Mouse (Mus musculus): ENCODE data around the gene Gclm. TPM values are rescaled to one million over a fixed set of nuclear protein-coding genes. Genes with fewer than 3 reads are reported as not detected.

Gene Gclm
- 10 to 100 TPM; 54.2 to 59.2 TPM for total RNA-seq (2021)

DNA sequence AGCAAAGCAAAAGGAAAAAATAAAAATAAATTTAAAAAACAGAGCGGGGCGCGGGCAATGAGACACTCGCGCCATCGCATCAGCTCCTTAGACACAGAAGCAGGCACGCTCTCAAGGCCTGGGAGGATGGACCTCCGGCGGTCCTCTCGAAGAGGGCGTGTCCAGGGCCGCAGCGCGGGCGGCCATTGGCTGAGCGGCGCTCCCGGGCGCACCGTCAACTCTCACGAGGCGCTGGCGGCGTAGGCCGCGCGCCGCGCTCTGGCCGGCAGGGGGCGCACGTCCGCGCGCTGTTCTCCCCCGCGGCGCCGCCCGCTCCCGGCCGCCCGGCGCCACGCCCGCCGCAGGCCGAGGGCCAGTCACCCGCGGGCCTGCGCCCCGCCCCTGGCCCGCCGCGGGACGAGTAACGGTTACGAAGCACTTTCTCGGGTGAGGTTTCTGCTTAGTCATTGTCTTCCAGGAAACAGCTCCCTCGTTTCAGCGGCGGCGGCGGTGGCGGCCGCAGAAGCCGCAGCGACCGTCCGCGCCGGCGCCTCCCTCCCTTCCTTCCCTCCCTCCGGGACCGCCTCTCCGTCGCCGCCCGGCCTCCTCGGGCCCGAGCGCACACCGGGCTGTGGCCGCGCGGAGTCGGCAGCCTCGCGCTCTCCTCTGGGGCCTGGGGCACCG lies at the start of gene Gclm:
TSS of gene Gclm (plus strand) at position 343 of the 663 bp plus-strand sequence.
- peak; percentile 91 to 96 for DNase-seq (ENCODE audit: extremely low spot score in 1 of 2, low spot score in 2 of 2)
- intact Hi-C loops (cut with DNase I), result loop anchor here (10.0 kb wide), 2 partner anchors 281 to 361 kb away; no protein-coding TSS in a partner anchor

DNA sequence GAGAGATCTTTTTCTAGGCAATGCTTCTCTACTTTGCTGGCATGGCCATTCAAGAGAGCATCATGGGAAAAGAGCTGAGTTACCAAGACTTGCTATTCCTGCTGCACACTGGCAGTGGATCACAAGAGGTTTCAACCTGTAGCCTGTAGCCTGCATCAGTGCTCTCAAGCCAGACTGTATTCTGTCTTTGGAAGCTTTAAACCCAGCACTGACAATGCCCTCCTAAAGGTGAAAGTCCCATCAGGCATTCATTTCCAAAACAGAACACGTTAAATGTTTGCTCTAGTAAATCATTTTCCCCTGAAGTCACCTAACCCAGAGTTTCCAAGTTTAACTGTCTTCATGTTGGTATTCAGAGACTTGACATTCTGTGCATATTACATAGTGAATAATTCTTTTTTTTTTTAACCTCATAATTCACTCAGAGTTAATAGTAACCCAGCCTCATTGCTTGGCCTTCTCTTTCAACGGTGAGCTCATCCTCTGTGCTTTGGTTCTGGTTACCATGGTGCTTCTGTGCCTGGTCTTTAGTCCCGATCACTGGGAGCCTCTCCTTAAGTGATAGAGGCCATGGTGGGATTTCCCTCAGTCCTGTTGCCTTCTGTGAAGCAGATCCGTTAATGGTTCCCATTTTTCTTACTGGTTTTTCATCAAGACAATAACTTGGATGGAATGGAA lies 48.6 kb upstream of the Gclm start:
- DNase-seq (ENCODE audit: extremely low spot score in 1 of 2, low spot score in 2 of 2), result no peak
- intact Hi-C loops (cut with DNase I), result no loop called here

DNA sequence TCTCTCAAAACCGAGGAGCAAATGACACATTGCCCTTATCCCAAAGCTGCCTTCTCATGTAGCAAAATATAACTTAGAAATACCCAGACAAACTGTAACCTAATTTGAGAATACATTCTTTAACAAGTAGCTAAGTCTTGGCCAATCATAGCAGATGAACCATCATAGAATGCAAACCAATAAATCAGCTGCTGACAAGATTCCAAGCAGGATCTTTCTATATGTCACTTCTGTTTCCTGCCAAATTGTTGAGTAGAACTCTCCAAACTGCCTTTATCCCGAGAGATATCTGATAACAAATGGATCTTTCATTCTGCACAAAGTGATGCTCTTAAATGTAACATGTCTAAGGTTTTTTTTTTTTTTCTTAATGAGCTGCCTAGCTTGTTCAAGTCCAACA lies 46.8 kb upstream of the Gclm start:
- no peak for DNase-seq (ENCODE audit: extremely low spot score in 1 of 2, low spot score in 2 of 2)
- intact Hi-C loops (cut with DNase I), result no loop called here

DNA sequence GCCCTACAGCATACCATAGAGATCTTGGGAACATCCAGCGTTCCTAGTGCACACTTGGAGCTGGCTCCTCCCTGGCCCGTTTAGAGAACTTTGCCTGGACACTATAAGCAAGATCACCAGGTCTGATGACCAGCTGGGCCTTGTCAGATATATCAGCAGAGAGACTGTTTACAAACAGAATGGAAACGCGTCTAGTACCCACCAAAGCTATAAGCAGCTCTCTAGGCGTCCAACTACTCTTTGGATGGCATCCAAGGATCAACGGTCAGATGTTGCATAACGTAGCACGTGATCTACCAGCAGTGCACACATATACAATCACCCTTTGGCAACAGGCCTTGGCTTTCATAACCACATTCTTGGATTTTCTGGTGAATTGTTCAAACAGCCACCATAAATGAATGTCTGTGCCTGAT lies 46.4 kb upstream of the Gclm start:
- intact Hi-C loops (cut with DNase I), result no loop called here
- DNase-seq (ENCODE audit: extremely low spot score in 1 of 2, low spot score in 2 of 2), result no peak

DNA sequence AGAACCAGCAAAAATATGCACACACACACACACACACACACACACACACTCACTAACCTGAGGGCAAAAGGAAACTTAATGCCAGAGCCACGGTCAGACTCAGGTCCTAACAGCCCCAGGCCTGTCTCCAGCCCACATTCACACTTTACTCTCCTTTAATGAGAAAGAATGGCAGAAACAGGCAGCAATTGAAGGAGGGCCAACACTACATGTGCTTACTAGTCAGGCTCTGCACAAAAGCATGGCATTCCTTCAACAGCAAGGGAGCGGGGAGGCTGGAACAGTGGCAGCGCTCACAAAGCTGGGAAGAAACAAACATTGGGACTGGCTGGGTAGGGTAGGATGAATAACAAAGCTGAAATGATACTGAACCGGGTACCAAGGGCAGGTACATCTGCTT lies 45.8 kb upstream of the Gclm start:
- intact Hi-C loops (cut with DNase I), result no loop called here

DNA sequence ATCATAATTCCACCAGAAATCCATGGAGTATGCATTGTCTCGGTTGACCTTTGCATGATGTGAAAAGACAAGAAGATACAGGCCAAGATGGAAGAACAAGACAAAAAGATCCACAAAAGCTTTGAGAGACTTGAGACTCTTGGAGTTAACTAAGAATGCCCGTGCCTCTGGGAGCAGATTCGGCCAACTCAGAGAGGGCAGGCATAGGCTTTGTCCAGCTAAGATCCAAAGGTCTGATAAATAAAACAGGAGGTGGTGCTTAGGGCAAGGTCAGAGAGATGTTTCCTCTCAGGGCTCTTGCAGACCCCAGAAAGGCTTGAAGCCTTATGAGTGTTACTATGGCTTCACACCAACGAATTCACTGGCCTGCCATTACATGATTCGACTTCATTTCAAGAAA lies 45.3 kb upstream of the Gclm start:
- intact Hi-C loops (cut with DNase I), result no loop called here
- no peak for DNase-seq (ENCODE audit: extremely low spot score in 1 of 2, low spot score in 2 of 2)

More for the DNA sequence above, 45.8 kb upstream of the Gclm start:
- no peak for DNase-seq (ENCODE audit: extremely low spot score in 1 of 2, low spot score in 2 of 2)

DNA sequence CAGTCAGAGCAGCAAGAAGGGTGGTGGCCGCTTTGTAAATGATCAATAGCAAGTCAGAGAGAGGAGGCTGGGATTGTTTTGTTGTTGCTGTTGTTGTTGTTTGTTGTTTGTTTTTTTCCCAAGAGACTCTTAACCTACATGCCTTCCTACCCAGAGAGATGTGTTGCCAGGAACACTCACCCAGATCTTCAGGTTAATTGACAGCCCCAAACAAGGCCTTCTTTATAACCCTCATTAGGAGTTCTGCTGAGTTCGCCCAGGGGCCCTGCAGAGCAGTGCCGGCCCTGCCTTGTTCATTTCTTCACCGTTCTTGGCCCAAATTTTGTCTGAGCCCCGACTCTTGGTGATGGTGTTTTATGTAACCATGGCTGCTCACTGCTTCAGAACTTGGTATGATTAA lies 44.9 kb upstream of the Gclm start:
- DNase-seq (ENCODE audit: extremely low spot score in 1 of 2, low spot score in 2 of 2), result no peak
- intact Hi-C loops (cut with DNase I), result no loop called here

DNA sequence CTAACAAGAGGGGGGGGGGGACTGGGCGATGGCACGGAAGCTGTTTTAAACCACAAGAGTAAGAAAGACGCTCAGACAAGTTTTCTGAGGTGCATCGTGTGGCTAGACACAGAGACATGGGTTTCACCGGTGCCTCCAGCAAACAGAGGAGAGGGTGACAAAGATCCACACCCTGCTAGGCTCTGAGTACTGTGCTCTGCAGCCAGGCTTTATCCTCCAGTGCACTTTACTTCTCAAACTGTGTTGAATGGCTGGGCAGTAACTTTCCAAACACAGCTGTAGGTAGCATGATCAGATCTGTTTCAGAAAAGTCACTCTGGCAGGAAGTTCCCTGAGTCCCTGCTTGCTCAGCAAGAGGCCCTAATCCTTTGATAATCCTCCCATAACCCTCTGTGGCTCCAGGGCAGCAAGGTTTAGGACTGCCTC lies 43.0 kb upstream of the Gclm start:
- no peak for DNase-seq (ENCODE audit: extremely low spot score in 1 of 2, low spot score in 2 of 2)
- intact Hi-C loops (cut with DNase I), result no loop called here

DNA sequence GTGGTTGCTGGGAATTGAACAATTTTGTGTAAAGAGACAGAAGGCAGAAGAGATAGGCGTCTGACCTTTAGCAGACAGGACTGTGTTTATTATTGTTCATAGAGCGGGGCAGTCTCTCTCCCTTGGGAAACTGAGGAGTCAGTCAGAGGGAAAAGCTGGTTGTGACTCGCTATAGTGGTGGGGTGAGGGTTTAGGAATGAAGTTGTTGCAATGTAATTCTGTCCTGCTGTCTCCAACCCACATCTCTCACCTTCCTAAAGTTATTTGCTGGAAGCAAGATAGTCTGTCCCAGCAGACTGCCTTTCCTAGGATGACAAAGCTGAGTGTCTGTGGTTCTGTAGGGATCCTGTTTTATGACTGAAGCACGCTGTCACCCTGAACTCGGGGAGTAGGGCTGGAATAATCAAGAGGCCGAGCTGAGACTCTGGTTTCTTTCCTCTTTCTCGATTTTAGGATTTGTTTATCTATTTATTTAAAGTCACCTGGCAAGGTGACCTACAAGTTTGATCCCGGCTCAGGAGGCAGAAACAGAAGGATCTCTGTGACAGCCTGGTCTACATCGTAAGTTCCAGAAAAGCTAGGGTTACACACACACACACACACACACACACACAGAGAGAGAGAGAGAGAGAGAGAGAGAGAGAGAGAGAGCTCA lies 41.6 kb upstream of the Gclm start:
- intact Hi-C loops (cut with DNase I), result no loop called here
- no peak for DNase-seq (ENCODE audit: extremely low spot score in 1 of 2, low spot score in 2 of 2)

DNA sequence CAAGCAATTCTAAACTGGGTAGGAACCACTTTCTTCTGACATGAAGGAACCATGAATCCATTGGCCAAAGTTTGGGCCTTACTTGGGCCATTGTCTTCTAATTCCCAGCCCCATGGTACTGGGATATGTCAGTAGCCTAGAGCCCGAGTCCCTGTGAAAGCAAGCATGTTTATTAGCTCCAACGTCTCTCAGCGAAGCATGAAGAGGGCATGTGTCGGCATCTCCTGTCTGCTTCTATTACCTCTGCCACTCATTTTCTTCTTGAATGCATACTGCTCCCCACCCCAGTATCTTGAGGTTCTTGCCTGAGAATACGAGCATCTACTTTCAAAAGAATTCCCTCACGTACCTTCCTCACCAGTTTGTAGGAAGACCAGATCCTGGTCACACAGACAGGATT lies 39.6 kb upstream of the Gclm start:
- intact Hi-C loops (cut with DNase I), result no loop called here
- no peak for DNase-seq (ENCODE audit: extremely low spot score in 1 of 2, low spot score in 2 of 2)

DNA sequence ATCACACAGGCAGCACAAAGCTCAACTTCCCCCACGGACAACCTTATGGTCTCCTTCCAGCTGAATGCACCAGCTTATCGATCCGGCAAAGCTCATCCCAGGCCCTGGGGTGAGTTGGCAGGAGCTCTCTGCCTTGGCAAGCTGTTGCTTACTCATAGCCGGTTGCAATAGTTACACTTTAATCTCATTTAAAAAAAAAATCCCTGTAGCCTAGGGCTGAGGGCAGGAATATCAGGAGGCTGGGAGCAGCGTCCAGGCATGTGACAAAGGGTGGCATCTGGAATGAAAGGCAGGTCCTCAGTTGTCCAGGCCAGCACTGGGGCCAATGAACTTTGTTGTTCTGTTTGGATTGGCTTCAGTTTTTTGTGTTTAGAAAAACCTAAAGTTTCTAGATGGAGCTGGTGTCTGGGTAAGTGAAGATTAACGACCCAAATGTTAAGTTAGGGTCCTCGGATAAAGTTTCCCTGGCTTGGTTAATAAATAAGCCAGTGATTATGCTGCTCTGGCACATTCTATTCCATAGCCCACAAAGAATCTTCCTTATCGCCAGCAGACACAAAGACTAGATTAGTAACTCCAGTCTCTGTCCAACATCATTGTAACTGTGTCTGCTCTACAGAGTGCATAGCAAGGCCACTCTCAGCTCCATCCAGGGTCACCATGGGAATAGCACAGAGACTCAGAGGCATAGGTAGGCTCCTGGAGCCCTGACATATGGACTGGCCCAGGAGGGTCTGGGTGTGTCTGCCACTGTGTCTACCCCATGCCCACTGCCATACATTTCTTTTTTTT lies 38.9 kb upstream of the Gclm start:
- intact Hi-C loops (cut with DNase I), result no loop called here
- no peak for DNase-seq (ENCODE audit: extremely low spot score in 1 of 2, low spot score in 2 of 2)

DNA sequence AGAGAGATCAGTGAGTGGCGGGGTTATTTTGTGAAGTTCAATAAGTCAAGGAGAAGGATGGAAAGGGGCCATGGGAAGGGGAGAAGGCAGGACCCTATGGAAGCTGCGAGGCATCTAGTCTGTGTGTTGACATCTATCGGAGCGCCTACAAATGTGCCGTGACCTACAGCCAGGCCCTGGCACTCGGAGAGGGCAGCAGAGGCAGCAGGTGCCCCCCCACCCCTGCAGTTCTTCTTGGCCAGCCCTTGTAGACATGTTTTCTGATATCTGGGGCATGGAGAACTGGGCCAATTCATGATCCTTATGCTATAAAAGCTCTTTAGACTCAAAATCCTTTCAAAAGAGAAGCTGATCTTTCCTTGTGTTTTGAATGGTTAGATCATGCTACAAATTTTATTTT lies 37.6 kb upstream of the Gclm start:
- intact Hi-C loops (cut with DNase I), result no loop called here
- no peak for DNase-seq (ENCODE audit: extremely low spot score in 1 of 2, low spot score in 2 of 2)

DNA sequence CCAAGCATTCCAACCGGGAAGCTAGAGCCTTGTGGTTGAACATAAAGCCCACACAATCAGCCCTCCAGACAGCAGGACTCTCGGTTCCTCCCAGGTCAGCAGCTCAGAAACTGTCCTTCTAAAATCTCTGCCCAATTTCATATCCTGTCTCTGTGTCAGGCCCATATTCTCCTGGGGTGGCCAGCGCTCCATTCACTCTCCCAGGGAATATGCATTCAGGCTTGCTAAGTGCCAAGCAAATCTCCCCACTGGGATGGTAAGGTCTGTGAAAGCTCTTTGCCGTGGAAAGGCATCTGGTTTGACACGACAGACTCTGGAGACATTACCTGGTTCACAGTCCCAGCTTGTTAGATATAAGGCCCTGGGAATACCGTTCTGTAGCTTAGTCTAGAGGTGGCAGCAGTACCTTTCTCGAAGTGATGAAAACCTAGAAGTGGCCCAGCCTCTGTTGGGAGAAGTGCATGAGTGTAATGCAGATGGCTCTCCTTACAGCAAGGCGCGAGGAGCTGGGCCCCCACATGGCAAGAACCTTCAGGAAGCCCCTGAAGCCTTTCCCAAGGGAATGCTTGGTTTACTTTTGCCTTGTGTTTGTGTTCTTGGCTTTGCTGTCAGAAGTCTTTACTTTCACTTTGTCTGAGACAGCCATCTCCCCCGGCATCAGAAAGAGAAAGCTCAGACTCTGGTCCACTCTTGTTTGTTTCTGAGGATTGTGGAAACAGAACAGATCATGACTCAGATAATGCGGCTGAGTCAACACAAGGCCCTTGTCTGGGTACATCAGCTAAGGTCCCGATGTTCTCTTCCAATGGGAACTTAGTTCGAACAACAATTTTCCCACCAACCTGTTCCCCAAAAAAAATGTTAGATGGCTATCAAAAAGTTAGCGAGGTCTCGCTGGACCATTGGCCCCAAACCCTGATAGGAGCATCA lies 36.8 kb upstream of the Gclm start:
- intact Hi-C loops (cut with DNase I), result no loop called here
- DNase-seq (ENCODE audit: extremely low spot score in 1 of 2, low spot score in 2 of 2), result no peak

DNA sequence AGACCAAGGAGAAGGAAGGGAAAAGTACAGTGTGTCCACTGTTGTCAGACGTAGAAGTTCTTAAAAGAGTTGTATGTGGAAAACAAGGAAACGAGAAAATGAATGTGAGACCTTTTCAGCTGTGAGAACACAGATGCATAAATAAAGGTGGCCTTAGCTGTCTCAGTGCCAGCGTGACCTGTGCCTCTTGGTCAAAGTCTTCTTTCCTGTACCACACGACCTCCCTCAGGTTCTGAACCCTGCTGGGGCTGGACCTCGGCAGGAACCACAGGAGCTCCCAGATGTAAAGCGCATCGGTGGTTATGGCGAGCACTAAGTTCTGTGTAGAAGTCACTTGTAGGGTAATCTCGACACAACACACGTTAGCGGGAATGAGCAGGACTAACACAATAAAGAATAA lies 35.8 kb upstream of the Gclm start:
- intact Hi-C loops (cut with DNase I), result no loop called here
- DNase-seq (ENCODE audit: extremely low spot score in 1 of 2, low spot score in 2 of 2), result no peak

DNA sequence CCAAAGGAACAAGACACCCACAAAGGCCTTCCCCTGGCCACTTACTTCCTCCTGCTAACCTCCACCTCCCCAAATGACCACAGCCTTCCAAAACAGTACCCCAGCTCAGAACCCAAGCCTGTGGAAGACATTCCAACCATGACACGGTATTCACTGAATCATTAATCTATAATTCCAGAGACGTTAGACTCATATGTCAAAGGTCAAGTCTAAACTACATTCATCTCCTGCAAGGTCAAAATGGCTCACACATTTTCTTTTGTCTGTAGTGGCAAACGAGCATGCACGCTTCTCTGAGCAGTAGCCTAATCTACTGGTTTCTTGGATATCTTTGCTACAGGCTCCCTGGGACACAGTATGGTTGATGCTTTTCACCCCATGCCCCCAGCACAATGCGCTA lies 34.9 kb upstream of the Gclm start:
- intact Hi-C loops (cut with DNase I), result no loop called here
- DNase-seq (ENCODE audit: extremely low spot score in 1 of 2, low spot score in 2 of 2), result no peak

DNA sequence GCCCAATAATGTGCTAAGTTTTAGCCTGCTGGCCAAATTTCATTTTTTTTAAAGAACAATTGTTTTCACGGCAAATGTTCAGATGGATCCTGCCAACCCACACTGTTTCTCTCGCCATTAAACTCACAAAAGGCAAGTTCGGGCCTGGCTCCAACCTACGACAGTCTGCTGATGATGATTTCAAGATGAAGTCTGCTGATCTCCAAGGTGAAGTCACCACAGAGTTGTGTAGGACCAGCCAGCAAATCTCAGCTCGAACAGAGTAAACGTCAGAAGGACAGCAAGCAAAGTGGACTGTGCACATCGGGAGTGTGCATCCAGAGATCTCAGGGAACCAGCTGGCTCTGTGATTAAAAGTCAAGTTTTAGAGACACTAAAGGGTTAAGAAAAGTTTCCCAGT lies 34.5 kb upstream of the Gclm start:
- DNase-seq (ENCODE audit: extremely low spot score in 1 of 2, low spot score in 2 of 2), result no peak
- intact Hi-C loops (cut with DNase I), result no loop called here

DNA sequence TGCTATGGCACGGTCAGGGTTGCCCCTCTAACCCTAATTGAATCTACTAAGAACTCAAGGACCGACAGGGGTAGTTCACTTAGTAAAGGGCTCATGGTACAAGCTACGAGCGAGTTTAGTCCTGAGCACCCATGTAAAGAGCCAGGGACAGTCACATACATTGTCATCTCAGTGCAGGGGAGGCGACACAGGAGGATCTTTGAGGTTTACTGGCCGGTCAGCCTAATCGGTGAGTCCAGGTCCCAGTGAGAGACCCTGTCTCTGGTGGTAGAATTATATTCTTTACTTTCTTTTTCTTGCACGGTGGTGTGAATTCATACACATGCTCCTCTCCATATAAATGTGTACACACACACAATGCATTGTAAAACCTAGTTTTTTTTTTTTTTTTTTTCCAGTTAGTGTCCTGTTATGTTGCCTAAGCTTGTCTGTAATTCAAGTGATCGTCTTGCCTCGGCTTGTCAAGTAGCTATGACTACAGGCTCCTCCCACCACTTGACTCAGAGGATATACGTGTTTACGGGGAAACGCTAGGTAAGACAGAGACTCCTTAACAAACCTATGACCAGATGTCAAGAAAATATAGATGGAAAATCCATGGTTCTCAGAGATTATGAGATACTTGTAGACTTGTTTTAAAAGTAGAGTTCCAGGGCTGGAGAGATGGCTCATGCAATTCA lies 33.8 kb upstream of the Gclm start:
- intact Hi-C loops (cut with DNase I), result no loop called here
- no peak for DNase-seq (ENCODE audit: extremely low spot score in 1 of 2, low spot score in 2 of 2)
